Mouse (Mus musculus): ENCODE data around the gene Gatc. TPM values are rescaled to one million over a fixed set of nuclear protein-coding genes. Genes with fewer than 3 reads are reported as not detected.

Gatc gene
- total RNA-seq, 2 experiments from 2014 or later = 20.6 to 20.9 TPM

- intact Hi-C loops (cut with DNase I) = loop anchor here (1.0 kb wide), 1 partner anchor 82 kb away; no protein-coding TSS in a partner anchor
- TF ChIP-seq CTCF (IDR thresholded peaks at IDR 0.05) = no peak
- Histone ChIP-seq H3K4me3 (no peak overlapping the region), H3K27ac (no peak overlapping the region)
- no peak for DNase-seq (ENCODE audit: extremely low spot score in 1 of 2, low spot score in 2 of 2)
These were observed 18.5 kb upstream of the Gatc start for GRCm38 (mm10) chr5:115359438-115359837.

GRCm38 (mm10) chr5:115358872-115359271, 17.9 kb upstream of the Gatc start:
- peak; percentile 78 to 89 for DNase-seq (ENCODE audit: extremely low spot score in 1 of 2, low spot score in 2 of 2)
- TF ChIP-seq CTCF (IDR thresholded peaks at IDR 0.05) = peak; percentile 98
- Histone ChIP-seq H3K27ac (no peak overlapping the region), H3K4me3 (no peak overlapping the region)
- intact Hi-C loops (cut with DNase I) = loop anchor here (1.0 kb wide), 1 partner anchor 82 kb away; no protein-coding TSS in a partner anchor

- Histone ChIP-seq H3K27ac (no peak overlapping the region), H3K4me3 (no peak overlapping the region)
- no peak for TF ChIP-seq CTCF (IDR thresholded peaks at IDR 0.05)
- DNase-seq (ENCODE audit: extremely low spot score in 1 of 2, low spot score in 2 of 2) = no peak
- intact Hi-C loops (cut with DNase I) = no loop called here
These were observed 14.1 kb upstream of the Gatc start for GRCm38 (mm10) chr5:115355070-115355469.

GRCm38 (mm10) chr5:115351348-115351747, 10.4 kb upstream of the Gatc start:
- intact Hi-C loops (cut with DNase I) = no loop called here
- no peak for DNase-seq (ENCODE audit: extremely low spot score in 1 of 2, low spot score in 2 of 2)
- TF ChIP-seq CTCF (IDR thresholded peaks at IDR 0.05) = peak; percentile 2

GRCm38 (mm10) chr5:115349225-115349555, 8.2 kb upstream of the Gatc start:
- Histone ChIP-seq H3K27ac (peak overlapping the region; percentile 91), H3K4me3 (peak overlapping the region; percentile 89)
- TF ChIP-seq CTCF (IDR thresholded peaks at IDR 0.05) = no peak; the same call in 1 of the 2 replicates
- no peak for DNase-seq (ENCODE audit: extremely low spot score in 1 of 2, low spot score in 2 of 2)
- intact Hi-C loops (cut with DNase I) = loop anchor here (2.0 kb wide), 1 partner anchor 48 kb away; the partner anchor contains the start of gene Dynll1

More at GRCm38 (mm10) chr5:115351348-115351747, 10.4 kb upstream of the Gatc start:
- Histone ChIP-seq H3K27ac (no peak overlapping the region), H3K4me3 (no peak overlapping the region)

- intact Hi-C loops (cut with DNase I) = loop anchor here (2.0 kb wide), 1 partner anchor 48 kb away; the partner anchor contains the start of gene Dynll1
These were observed 7.7 kb upstream of the Gatc start, which contains the start of gene Cox6a1 for GRCm38 (mm10) chr5:115348546-115349224. Cox6a1 (minus strand) TSS chr5:115348981.

GRCm38 (mm10) chr5:115347564-115347963, 6.6 kb upstream of the Gatc start:
- peak overlapping the region; percentile 89 for H3K4me3 ChIP-seq
- peak; percentile 95 for TF ChIP-seq CTCF (IDR thresholded peaks at IDR 0.05)
- H3K27ac ChIP-seq = no peak overlapping the region
- intact Hi-C loops (cut with DNase I) = no loop called here
- peak; percentile 73 to 78 for DNase-seq (ENCODE audit: extremely low spot score in 1 of 2, low spot score in 2 of 2)

More at GRCm38 (mm10) chr5:115348546-115349224, 7.7 kb upstream of the Gatc start, which contains the start of gene Cox6a1:
- Histone ChIP-seq H3K27ac (peak within 1 kb of the TSS; percentile 91), H3K4me3 (peak within 1 kb of the TSS; percentile 89)
- DNase-seq (ENCODE audit: extremely low spot score in 1 of 2, low spot score in 2 of 2) = peak; percentile 98 to 99
- peak; percentile 23 for TF ChIP-seq CTCF (IDR thresholded peaks at IDR 0.05)

- no peak for TF ChIP-seq CTCF (IDR thresholded peaks at IDR 0.05)
- H3K27ac ChIP-seq = peak overlapping the region; percentile 96
- intact Hi-C loops (cut with DNase I) = loop anchor here (2.0 kb wide), 1 partner anchor 41 kb away; the partner anchor contains the start of gene Dynll1
- DNase-seq (ENCODE audit: extremely low spot score in 1 of 2, low spot score in 2 of 2) = no peak
- peak overlapping the region; percentile 92 for H3K4me3 ChIP-seq
These were observed 562 bp upstream of the Gatc start for GRCm38 (mm10) chr5:115341314-115342165.

GRCm38 (mm10) chr5:115340007-115340406, 971 bp downstream of the Gatc start:
- Histone ChIP-seq H3K27ac (no peak overlapping the region), H3K4me3 (peak overlapping the region; percentile 92)
- intact Hi-C loops (cut with DNase I) = loop anchor here (2.0 kb wide), 1 partner anchor 39 kb away; the partner anchor contains the start of gene Dynll1
- DNase-seq (ENCODE audit: extremely low spot score in 1 of 2, low spot score in 2 of 2) = no peak
- no peak for TF ChIP-seq CTCF (IDR thresholded peaks at IDR 0.05)

- no peak for DNase-seq (ENCODE audit: extremely low spot score in 1 of 2, low spot score in 2 of 2)
- Histone ChIP-seq H3K4me3 (no peak overlapping the region), H3K27ac (no peak overlapping the region)
- intact Hi-C loops (cut with DNase I) = no loop called here
- TF ChIP-seq CTCF (IDR thresholded peaks at IDR 0.05) = no peak
These were observed 7.4 kb downstream of the Gatc start for GRCm38 (mm10) chr5:115333626-115334025.

GRCm38 (mm10) chr5:115330955-115331354, 10.0 kb downstream of the Gatc start:
- no peak for TF ChIP-seq CTCF (IDR thresholded peaks at IDR 0.05)
- intact Hi-C loops (cut with DNase I) = no loop called here
- Histone ChIP-seq H3K27ac (no peak overlapping the region), H3K4me3 (no peak overlapping the region)
- DNase-seq (ENCODE audit: extremely low spot score in 1 of 2, low spot score in 2 of 2) = no peak
